Mouse (Mus musculus): Measurements from ENCODE around the gene Fxyd5. TPM values are rescaled to one million over a fixed set of nuclear protein-coding genes. Genes with fewer than 3 reads are reported as not detected.

Fxyd5 gene
- total RNA-seq, 2 experiments from 2014 or later: 21.7 to 31.7 TPM

Small RNA genes lying within 50 kb of the gene (microRNA-seq; reads per million reads assigned to microRNA genes)
- 0 reads per million in 2 experiments for gene Mir7050

Other genes with a start within 250 kb of the Fxyd5 start
- under 1 TPM; 0.23 to 0.35 TPM for gene Ffar2, start 218.7 kb downstream of the Fxyd5 start, total RNA-seq (2021)
- gene Ffar3, start 186.3 kb downstream of the Fxyd5 start, total RNA-seq (2021): not detected
- gene Ffar1, start 180.9 kb downstream of the Fxyd5 start, total RNA-seq (2021): under 1 TPM in 1 of 2 experiments, not detected in 1; 0.13 TPM
- 1 to 10 TPM in 1 of 2 experiments, under 1 TPM in 1; 0.35 to 6.6 TPM for gene Cd22, start 162.1 kb downstream of the Fxyd5 start, total RNA-seq (2021)
- under 1 TPM in 1 of 2 experiments, not detected in 1; 0.15 TPM for gene Mag, start 127.6 kb downstream of the Fxyd5 start, total RNA-seq (2021)
- 1 to 10 TPM; 5.6 to 7.0 TPM for gene Hamp2, start 117.8 kb downstream of the Fxyd5 start, total RNA-seq (2021)
- 10 to 100 TPM; 12.3 to 17.5 TPM for gene Hamp, start 98.4 kb downstream of the Fxyd5 start, total RNA-seq (2021)
- 100 to 1,000 TPM in 1 of 2 experiments, 10 to 100 TPM in 1; 99.4 to 112 TPM for gene Usf2, start 85.7 kb downstream of the Fxyd5 start, total RNA-seq (2021)
- 1 to 10 TPM; 4.2 to 5.2 TPM for gene Lsr, start 69.0 kb downstream of the Fxyd5 start, total RNA-seq (2021)
- gene Fam187b, start 68.7 kb downstream of the Fxyd5 start, total RNA-seq (2021): not detected
- under 1 TPM; 0.40 to 0.59 TPM for gene Fxyd7, start 9.0 kb upstream of the Fxyd5 start, total RNA-seq (2021)
- gene Fxyd1, start 14.7 kb upstream of the Fxyd5 start, total RNA-seq (2021): 100 to 1,000 TPM; 861 to 937 TPM
- gene Lgi4, start 16.9 kb upstream of the Fxyd5 start, total RNA-seq (2021): 1 to 10 TPM; 2.1 to 4.1 TPM
- gene Fxyd3, start 34.2 kb upstream of the Fxyd5 start, total RNA-seq (2021): 1 to 10 TPM in 1 of 2 experiments, under 1 TPM in 1; 0.87 to 2.5 TPM
- 1 to 10 TPM; 2.2 to 2.4 TPM for gene Hpn, start 72.8 kb upstream of the Fxyd5 start, total RNA-seq (2021)
- gene Scn1b, start 84.5 kb upstream of the Fxyd5 start, total RNA-seq (2021): 10 to 100 TPM; 39.2 to 40.1 TPM
- 10 to 100 TPM; 26.6 to 34.5 TPM for gene Gramd1a, start 113.4 kb upstream of the Fxyd5 start, total RNA-seq (2021)
- gene Scgb2b2, start 248.0 kb upstream of the Fxyd5 start, total RNA-seq (2021): not detected
- not detected for gene Scgb1b2, start 249.3 kb upstream of the Fxyd5 start, total RNA-seq (2021)

Data from heart, adult 18-20 months (tissue).